Mouse (Mus musculus) cerebellum, adult (tissue): ENCODE results near the gene Olfr739.

Experiments used
- ATAC-seq: cut with Nextera tagmentation; 2 replicates; pipeline ENCODE4 v1.9.2; 2017; ENCODE audit warnings: mild to moderate bottlenecking, moderate library complexity, mixed read lengths; ENCODE audit not compliant: insufficient number of reproducible peaks, low FRiP score, low TSS enrichment

Olfr739 gene

GRCm38 (mm10) chr14:50418326-50418725, at the start of gene Olfr739:
Gene Olfr739, plus strand, starts transcription at chr14:50418626.
- no peak for ATAC-seq

DNA sequence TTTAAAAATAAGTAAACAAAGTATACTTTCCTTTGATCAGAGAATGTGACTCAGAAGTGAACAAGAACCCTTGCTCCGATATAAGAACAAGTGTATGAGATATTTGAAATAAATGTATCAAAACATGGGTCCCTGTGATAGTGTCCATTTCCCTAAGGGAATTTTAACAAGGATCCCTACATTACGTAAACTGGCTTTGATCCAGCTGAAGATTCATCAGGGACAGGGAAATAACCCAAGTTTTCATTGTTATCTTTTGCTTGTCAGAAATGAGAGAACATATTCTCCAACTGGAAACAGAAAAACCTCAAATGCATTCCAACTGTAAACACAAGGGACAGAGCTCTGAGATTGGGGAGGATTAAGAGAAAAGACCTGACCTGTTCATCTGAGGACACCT, 37.6 kb upstream of the Olfr739 start, which contains the start of gene Olfr736:
TSS of gene Olfr736 (plus strand) at position 301 of the 400 bp plus-strand sequence.
- ATAC-seq: no peak

GRCm38 (mm10) chr14:50407268-50407667, 11.2 kb upstream of the Olfr739 start, which contains the start of gene Olfr738:
Gene Olfr738, plus strand, starts transcription at chr14:50407568.
- no peak for ATAC-seq

DNA sequence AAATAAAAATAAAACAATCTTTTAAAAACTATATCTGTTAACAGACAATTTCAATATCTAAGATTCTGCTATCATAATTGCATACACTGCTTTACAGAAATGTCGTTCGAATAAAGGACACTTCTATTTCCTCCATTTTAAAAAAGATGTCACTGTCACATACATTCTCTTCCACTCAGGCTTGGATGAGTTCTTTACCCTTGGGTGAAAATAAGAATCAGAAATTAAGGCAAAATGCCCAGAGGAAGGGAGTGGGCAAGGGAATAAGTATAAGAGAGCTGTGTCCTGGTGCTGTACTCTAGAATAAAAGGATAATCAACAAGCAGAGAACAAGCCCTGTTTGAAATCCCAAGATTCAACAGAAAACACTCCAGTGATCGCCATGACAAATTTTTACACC, 26.8 kb downstream of the Olfr739 start, which contains the start of gene Olfr740:
TSS of gene Olfr740 (plus strand) at position 301 of the 400 bp plus-strand sequence.
- ATAC-seq: no peak

DNA sequence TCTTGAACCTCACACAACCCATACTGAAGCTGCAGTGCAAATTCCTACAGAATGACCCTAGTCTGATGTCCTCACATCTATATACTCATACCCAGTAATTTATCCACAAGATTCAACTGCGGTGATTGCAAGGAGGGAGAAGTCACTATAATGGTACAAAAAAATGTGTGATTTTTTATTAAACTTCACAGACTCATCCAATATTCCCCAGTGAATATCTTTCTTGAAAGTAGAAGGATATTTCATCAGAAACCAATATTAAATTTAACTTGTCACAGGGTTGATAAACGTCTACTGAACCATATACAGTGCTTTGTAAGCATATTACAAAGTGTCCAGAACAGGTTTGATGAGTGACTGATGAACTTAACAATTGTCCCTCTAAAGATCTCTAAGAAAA, 54.0 kb downstream of the Olfr739 start, which contains the start of gene Olfr741:
TSS of gene Olfr741 (plus strand) at position 301 of the 400 bp plus-strand sequence.
- no peak for ATAC-seq
